In the genomic region with DNA sequence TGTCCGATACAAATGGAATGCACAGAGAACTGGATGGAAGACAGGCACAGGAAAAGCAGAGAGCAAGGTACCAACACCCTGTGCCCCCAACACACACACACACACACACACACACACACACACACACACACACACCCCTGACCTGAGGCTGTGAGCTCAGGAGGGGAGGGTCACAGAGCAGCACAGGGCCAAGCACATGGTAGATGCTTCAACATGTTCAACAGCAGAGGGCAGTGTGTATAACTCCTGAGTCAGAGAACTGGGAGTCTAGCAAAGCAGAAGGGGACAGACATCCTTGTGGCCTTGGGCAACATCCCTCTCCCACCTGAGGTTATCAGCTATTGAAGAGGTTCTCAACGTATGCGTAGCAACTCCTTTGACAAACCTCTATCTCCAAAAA, we compare ENCODE assay signal across 7 mouse cellular contexts. TPM values are rescaled to one million over a fixed set of nuclear protein-coding genes. Genes with fewer than 3 reads are reported as not detected.
DNase-seq lines count a peak whose midpoint lies in the region; ATAC-seq and TF ChIP-seq lines count a peak whose summit lies in the region.

No protein-coding gene starts in this region.

- H3K9ac ChIP-seq in limb, embryonic 11.5 days (ENCODE audit: low read length), result no peak overlapping the region
- no peak overlapping the region for H3K9ac ChIP-seq in lung, postnatal 0 days (replicated peaks; ENCODE audit: low read depth)
- H3K9ac ChIP-seq in stomach, postnatal 0 days (ENCODE audit: low read length), result no peak overlapping the region

- no peaks in the 10 kb centered on the region for H3K4me1 ChIP-seq in limb, embryonic 11.5 days (ENCODE audit: control insufficient read depth, insufficient read depth, low read length)
- 0 out of 2 replicates have a peak, but pooled peaks cover 2% of the 10 kb centered on the region for H3K4me1 ChIP-seq in limb, embryonic 10.5 days
- no peaks in the 10 kb centered on the region for H3K4me1 ChIP-seq in lung, postnatal 0 days (ENCODE audit: insufficient read depth, low read depth, low read length)
- H3K4me1 ChIP-seq in stomach, postnatal 0 days (replicated peaks; ENCODE audit: control insufficient read depth, insufficient read depth), result no peaks in the 10 kb centered on the region

- no peak for DNase-seq in limb, embryonic 11.5 days (ENCODE audit: low spot score)
- DNase-seq in limb, embryonic 10.5 days (ENCODE audit: low spot score), result no peak
- DNase-seq in brain, embryonic 14.5 days (ENCODE audit: low read depth), result peak; percentile 72
- DNase-seq in heart, postnatal 4 days, result peak; percentile 39
- DNase-seq in lung, postnatal 0 days (ENCODE audit: low spot score), result peak; percentile 56
- no peak for DNase-seq in stomach, postnatal 0 days (ENCODE audit: low spot score)
- no peak for DNase-seq in cerebellum, adult 9-11 months

- no peak overlapping the region for H3K4me2 ChIP-seq in limb, embryonic 11.5 days (ENCODE audit: low read depth, severe bottlenecking)
- H3K4me2 ChIP-seq in lung, postnatal 0 days (replicated peaks; ENCODE audit: low read depth, low read length), result no peak overlapping the region
- no peak overlapping the region for H3K4me2 ChIP-seq in stomach, postnatal 0 days (replicated peaks; ENCODE audit: low read depth)

- 74% methylated on average over 3 of the region's 3 CpGs for WGBS in limb, embryonic 11.5 days
- 72% methylated on average over 3 of the region's 3 CpGs for WGBS in limb, embryonic 10.5 days
- 72% methylated on average over 3 of the region's 3 CpGs for WGBS in lung, postnatal 0 days
- WGBS in stomach, postnatal 0 days, result 68% methylated on average over 3 of the region's 3 CpGs

- no peaks in the 10 kb centered on the region for H3K9me3 ChIP-seq in limb, embryonic 11.5 days (ENCODE audit: control insufficient read depth, low read length)
- no peaks in the 10 kb centered on the region for H3K9me3 ChIP-seq in limb, embryonic 10.5 days (replicated peaks)
- H3K9me3 ChIP-seq in lung, postnatal 0 days (ENCODE audit: low read length), result no peaks in the 10 kb centered on the region
- H3K9me3 ChIP-seq in stomach, postnatal 0 days (ENCODE audit: control insufficient read depth, low read length), result no peaks in the 10 kb centered on the region

- H3K27me3 ChIP-seq in limb, embryonic 11.5 days (ENCODE audit: control insufficient read depth, insufficient read depth, low read length), result no peaks in the 10 kb centered on the region
- no peaks in the 10 kb centered on the region for H3K27me3 ChIP-seq in limb, embryonic 10.5 days (ENCODE audit: low read depth, poor library complexity, severe bottlenecking)
- no peaks in the 10 kb centered on the region for H3K27me3 ChIP-seq in lung, postnatal 0 days (replicated peaks; ENCODE audit: insufficient read depth, low read length)
- H3K27me3 ChIP-seq in stomach, postnatal 0 days (ENCODE audit: control insufficient read depth, insufficient read depth, low read length), result no peaks in the 10 kb centered on the region

- no peak for TF ChIP-seq POLR2A in brain, embryonic 14.5 days (IDR thresholded peaks at IDR 0.05; ENCODE audit: borderline replicate concordance, extremely low read depth, insufficient read depth, insufficient read length, poor library complexity, severe bottlenecking)

- H3K27ac ChIP-seq in limb, embryonic 11.5 days (replicated peaks; ENCODE audit: low read depth, low read length), result no peak overlapping the region
- no peak overlapping the region for H3K27ac ChIP-seq in limb, embryonic 10.5 days
- H3K27ac ChIP-seq in lung, postnatal 0 days (ENCODE audit: low read length), result no peak overlapping the region
- H3K27ac ChIP-seq in stomach, postnatal 0 days (replicated peaks), result no peak overlapping the region

- TF ChIP-seq EP300 in lung, postnatal 0 days (IDR thresholded peaks at IDR 0.05), result no peak
- TF ChIP-seq EP300 in stomach, postnatal 0 days (optimal IDR thresholded peaks at IDR 0.05), result no peak

- no peaks in the 10 kb centered on the region for H3K36me3 ChIP-seq in limb, embryonic 11.5 days (ENCODE audit: control insufficient read depth, insufficient read depth, low read length)
- peaks cover 2% of the 10 kb centered on the region; the same call in 1 of the 2 replicates for H3K36me3 ChIP-seq in limb, embryonic 10.5 days
- H3K36me3 ChIP-seq in lung, postnatal 0 days (ENCODE audit: insufficient read depth, low read length), result 0 out of 2 replicates have a peak, but pooled peaks cover 6% of the 10 kb centered on the region
- H3K36me3 ChIP-seq in stomach, postnatal 0 days (ENCODE audit: control insufficient read depth, insufficient read depth, low read length), result 0 out of 2 replicates have a peak, but pooled peaks cover 3% of the 10 kb centered on the region

- peak; percentile 70 for TF ChIP-seq CTCF in brain, embryonic 14.5 days (IDR thresholded peaks at IDR 0.05; ENCODE audit: borderline replicate concordance, extremely low read depth, insufficient read depth, insufficient read length)
- TF ChIP-seq CTCF in lung, postnatal 0 days (IDR thresholded peaks at IDR 0.05), result peak; percentile 80
- TF ChIP-seq CTCF in stomach, postnatal 0 days (IDR thresholded peaks at IDR 0.05; ENCODE audit: low read depth), result peak; percentile 84

- peak; percentile 47; the same call in 1 of the 2 replicates for ATAC-seq in limb, embryonic 11.5 days (ENCODE audit: insufficient number of reproducible peaks, low FRiP score, low TSS enrichment, low read depth)
- ATAC-seq in lung, postnatal 0 days, result peak; percentile 46; the same call in 1 of the 2 replicates
- ATAC-seq in stomach, postnatal 0 days (ENCODE audit: low FRiP score, low TSS enrichment), result 0 out of 2 replicates have a peak, but pooled peaks have one; percentile 35

- H3K4me3 ChIP-seq in limb, embryonic 11.5 days (ENCODE audit: low read depth, low read length), result no peak overlapping the region
- no peak overlapping the region for H3K4me3 ChIP-seq in limb, embryonic 10.5 days
- H3K4me3 ChIP-seq in lung, postnatal 0 days (ENCODE audit: low read depth, low read length), result no peak overlapping the region
- no peak overlapping the region for H3K4me3 ChIP-seq in stomach, postnatal 0 days (ENCODE audit: low read depth, low read length)

RNA-seq across cellular contexts. Expression of a gene that starts 32.8 kb away (rescaled TPM):
- polyA plus RNA-seq in limb, embryonic 11.5 days (2014; fragmentation: Nextera tagmentation; extraction: Ambion mirVana), result 23.6 and 31.7 TPM in 2 replicates
- 29.4 and 33.3 TPM in 2 replicates for polyA plus RNA-seq in limb, embryonic 10.5 days (2016; fragmentation: Nextera tagmentation; extraction: Ambion mirVana)
- 56.2 and 67.2 TPM in 2 replicates for polyA plus RNA-seq in brain, embryonic 14.5 days (2012; rRNA removed)
- 10 to 100 TPM; 13.0 to 15.0 TPM for total RNA-seq in heart, postnatal 4 days (2021)
- 10.4 and 10.8 TPM in 2 replicates for polyA plus RNA-seq in lung, postnatal 0 days (2015; fragmentation: Nextera tagmentation; extraction: Ambion mirVana)
- polyA plus RNA-seq in stomach, postnatal 0 days (2015; fragmentation: Nextera tagmentation; extraction: Ambion mirVana), result 11.6 and 12.4 TPM in 2 replicates

RNA-seq across cellular contexts. Expression of a gene that starts 58.8 kb away (rescaled TPM):
- 0.11 and 0.18 TPM in 2 replicates for polyA plus RNA-seq in limb, embryonic 11.5 days (2014; fragmentation: Nextera tagmentation; extraction: Ambion mirVana)
- polyA plus RNA-seq in limb, embryonic 10.5 days (2016; fragmentation: Nextera tagmentation; extraction: Ambion mirVana), result 0.23 TPM in 2 replicates
- polyA plus RNA-seq in brain, embryonic 14.5 days (2012; rRNA removed), result 2.0 and 4.2 TPM in 2 replicates
- total RNA-seq in heart, postnatal 4 days (2021), result not detected
- polyA plus RNA-seq in lung, postnatal 0 days (2015; fragmentation: Nextera tagmentation; extraction: Ambion mirVana), result 3.1 and 3.9 TPM in 2 replicates
- 0.04 TPM in 1 of 2 replicates, not detected in the other for polyA plus RNA-seq in stomach, postnatal 0 days (2015; fragmentation: Nextera tagmentation; extraction: Ambion mirVana)

Comparison
In these comparisons a context has a peak if more than half of its experiments do, and no peak if none do; other contexts are left out.
1. DNase-seq: peak in brain, embryonic 14.5 days (single experiment), heart, postnatal 4 days (single experiment) and lung, postnatal 0 days (single experiment); none in limb, embryonic 11.5 days (single experiment), limb, embryonic 10.5 days (single experiment), stomach, postnatal 0 days (single experiment) and cerebellum, adult 9-11 months (single experiment).
2. Peak in every context shown above with its lines, with median percentiles within 50 percentile points of each other: ATAC-seq and CTCF ChIP-seq.